Mouse (Mus musculus): Measurements from ENCODE around the gene Ckap2. TPM values are rescaled to one million over a fixed set of nuclear protein-coding genes. Genes with fewer than 3 reads are reported as not detected.

Ckap2 gene
- total and polyA plus RNA-seq, 2 experiments from 2014 or later, result 5.4 to 7.5 TPM

GRCm38 (mm10) chr8:22184884-22185283 lies 735 bp downstream of the Ckap2 start:
- Histone ChIP-seq H3K4me3 (ENCODE audit: low read depth, low read length) (peak overlapping the region; percentile 89), H3K9ac (replicated peaks; ENCODE audit: low read length, poor library complexity, severe bottlenecking) (no peak overlapping the region)
- no peak for TF ChIP-seq CTCF (IDR thresholded peaks at IDR 0.05)

DNA sequence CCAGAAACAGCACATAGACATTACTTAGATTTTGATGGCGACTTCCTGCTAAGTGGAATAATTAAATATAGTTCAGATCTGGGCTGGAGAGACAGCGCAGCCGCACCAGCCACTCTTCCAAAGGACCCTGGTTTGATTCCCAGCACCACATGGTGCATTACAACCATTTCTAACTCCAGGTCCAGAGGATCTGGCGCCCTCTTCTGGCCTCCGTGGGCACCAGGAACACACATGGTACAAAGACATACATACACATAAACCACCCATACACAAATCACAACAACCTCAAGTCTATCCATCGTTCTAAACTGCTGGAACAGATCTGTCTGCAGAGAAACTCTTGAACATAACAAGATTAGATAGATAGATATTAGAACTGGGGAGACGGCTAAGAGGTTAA lies 9.7 kb downstream of the Ckap2 start:
- WGBS, result 98% methylated on average over 7 of the region's 7 CpGs

More at GRCm38 (mm10) chr8:22184884-22185283, 735 bp downstream of the Ckap2 start:
- Histone ChIP-seq H3K9me3 (ENCODE audit: low read length) (no peaks in the 10 kb centered on the region), H3K4me1 (ENCODE audit: insufficient read depth, low read length) (no peaks in the 10 kb centered on the region), H3K4me2 (ENCODE audit: low read depth, low read length, poor library complexity, severe bottlenecking) (peak overlapping the region; percentile 84), H3K27me3 (ENCODE audit: insufficient read depth, low read length) (no peaks in the 10 kb centered on the region), H3K36me3 (ENCODE audit: insufficient read depth, low read length) (no peaks in the 10 kb centered on the region), H3K27ac (ENCODE audit: low read depth, low read length) (no peak overlapping the region)
- ATAC-seq (ENCODE audit: low FRiP score) (peak; percentile 31; the same call in 1 of the 2 replicates), DNase-seq (ENCODE audit: low spot score) (peak; percentile 52)
- 3% methylated on average over 3 of the region's 3 CpGs for WGBS

DNA sequence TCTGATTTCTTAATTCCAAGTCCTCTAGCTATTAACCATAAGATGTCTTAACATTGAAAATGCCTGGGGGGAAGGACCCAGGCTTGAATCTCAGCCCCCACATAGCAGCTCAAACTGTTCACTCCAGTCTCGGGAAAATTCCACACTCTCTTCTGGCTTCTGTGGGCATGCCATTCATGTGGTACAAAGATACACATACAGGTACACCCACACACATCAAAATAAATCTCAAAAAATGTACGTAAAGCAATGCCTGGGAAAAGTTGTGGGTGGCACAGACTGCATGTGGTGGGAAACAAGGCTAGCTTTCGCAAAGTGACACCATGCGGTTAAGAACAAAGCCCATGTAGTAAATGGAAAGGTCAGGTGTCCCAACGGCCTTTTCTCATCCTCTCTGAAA lies 16.5 kb downstream of the Ckap2 start:
- 87% methylated on average over 5 of the region's 5 CpGs for WGBS
- Histone ChIP-seq H3K9ac (replicated peaks; ENCODE audit: low read length, poor library complexity, severe bottlenecking) (no peak overlapping the region), H3K36me3 (ENCODE audit: insufficient read depth, low read length) (no peaks in the 10 kb centered on the region), H3K27ac (ENCODE audit: low read depth, low read length) (no peak overlapping the region), H3K4me3 (ENCODE audit: low read depth, low read length) (no peak overlapping the region), H3K4me1 (ENCODE audit: insufficient read depth, low read length) (no peaks in the 10 kb centered on the region; the same call in 1 of the 2 replicates), H3K27me3 (ENCODE audit: insufficient read depth, low read length) (no peaks in the 10 kb centered on the region), H3K4me2 (ENCODE audit: low read depth, low read length, poor library complexity, severe bottlenecking) (no peak overlapping the region), H3K9me3 (ENCODE audit: low read length) (no peaks in the 10 kb centered on the region)
- TF ChIP-seq CTCF (IDR thresholded peaks at IDR 0.05), result no peak
- DNase-seq (ENCODE audit: low spot score) (no peak), ATAC-seq (ENCODE audit: low FRiP score) (no peak)

More for the DNA sequence above, 9.7 kb downstream of the Ckap2 start:
- Histone ChIP-seq H3K4me1 (ENCODE audit: insufficient read depth, low read length) (no peaks in the 10 kb centered on the region), H3K36me3 (ENCODE audit: insufficient read depth, low read length) (0 out of 2 replicates have a peak, but pooled peaks cover 3% of the 10 kb centered on the region), H3K27me3 (ENCODE audit: insufficient read depth, low read length) (no peaks in the 10 kb centered on the region), H3K9me3 (ENCODE audit: low read length) (no peaks in the 10 kb centered on the region), H3K4me3 (ENCODE audit: low read depth, low read length) (no peak overlapping the region), H3K27ac (ENCODE audit: low read depth, low read length) (no peak overlapping the region), H3K4me2 (ENCODE audit: low read depth, low read length, poor library complexity, severe bottlenecking) (no peak overlapping the region), H3K9ac (replicated peaks; ENCODE audit: low read length, poor library complexity, severe bottlenecking) (no peak overlapping the region)
- no peak for ATAC-seq (ENCODE audit: low FRiP score)
- no peak for DNase-seq (ENCODE audit: low spot score)
- no peak for TF ChIP-seq CTCF (IDR thresholded peaks at IDR 0.05)

- ATAC-seq (ENCODE audit: low FRiP score), result peak; percentile 97
- peak; percentile 96 for DNase-seq (ENCODE audit: low spot score)
- Histone ChIP-seq H3K4me3 (ENCODE audit: low read depth, low read length) (peak within 1 kb of the TSS; percentile 53), H3K4me1 (ENCODE audit: insufficient read depth, low read length) (no peaks in the 10 kb centered on the region; the same call in 1 of the 2 replicates), H3K4me2 (ENCODE audit: low read depth, low read length, poor library complexity, severe bottlenecking) (peak within 1 kb of the TSS; percentile 51), H3K36me3 (ENCODE audit: insufficient read depth, low read length) (no peaks in the 10 kb centered on the region), H3K27me3 (ENCODE audit: insufficient read depth, low read length) (no peaks in the 10 kb centered on the region), H3K9me3 (ENCODE audit: low read length) (no peaks in the 10 kb centered on the region), H3K9ac (replicated peaks; ENCODE audit: low read length, poor library complexity, severe bottlenecking) (peak within 1 kb of the TSS; percentile 57), H3K27ac (ENCODE audit: low read depth, low read length) (peak within 1 kb of the TSS; percentile 73)
- peak; percentile 79 for TF ChIP-seq CTCF (IDR thresholded peaks at IDR 0.05)
- WGBS, result 0% methylated on average over 35 of the region's 43 CpGs
Measured at GRCm38 (mm10) chr8:22166080-22166603, 19.5 kb downstream of the Ckap2 start, which contains the start of gene Nek3. Gene Nek3 (minus strand): TSS chr8:22166435.

GRCm38 (mm10) chr8:22165251-22166079 lies 20.2 kb downstream of the Ckap2 start:
- Histone ChIP-seq H3K36me3 (ENCODE audit: insufficient read depth, low read length) (no peaks in the 10 kb centered on the region), H3K9ac (replicated peaks; ENCODE audit: low read length, poor library complexity, severe bottlenecking) (peak overlapping the region; percentile 57; the same call in 1 of the 2 replicates), H3K4me2 (ENCODE audit: low read depth, low read length, poor library complexity, severe bottlenecking) (peak overlapping the region; percentile 51), H3K4me3 (ENCODE audit: low read depth, low read length) (peak overlapping the region; percentile 53), H3K27ac (ENCODE audit: low read depth, low read length) (peak overlapping the region; percentile 73), H3K9me3 (ENCODE audit: low read length) (no peaks in the 10 kb centered on the region), H3K4me1 (ENCODE audit: insufficient read depth, low read length) (no peaks in the 10 kb centered on the region; the same call in 1 of the 2 replicates), H3K27me3 (ENCODE audit: insufficient read depth, low read length) (no peaks in the 10 kb centered on the region)
- peak; percentile 56; the same call in 1 of the 2 replicates for ATAC-seq (ENCODE audit: low FRiP score)
- TF ChIP-seq CTCF (IDR thresholded peaks at IDR 0.05), result no peak
- DNase-seq (ENCODE audit: low spot score), result no peak
- 54% methylated on average over 10 of the region's 10 CpGs for WGBS

DNA sequence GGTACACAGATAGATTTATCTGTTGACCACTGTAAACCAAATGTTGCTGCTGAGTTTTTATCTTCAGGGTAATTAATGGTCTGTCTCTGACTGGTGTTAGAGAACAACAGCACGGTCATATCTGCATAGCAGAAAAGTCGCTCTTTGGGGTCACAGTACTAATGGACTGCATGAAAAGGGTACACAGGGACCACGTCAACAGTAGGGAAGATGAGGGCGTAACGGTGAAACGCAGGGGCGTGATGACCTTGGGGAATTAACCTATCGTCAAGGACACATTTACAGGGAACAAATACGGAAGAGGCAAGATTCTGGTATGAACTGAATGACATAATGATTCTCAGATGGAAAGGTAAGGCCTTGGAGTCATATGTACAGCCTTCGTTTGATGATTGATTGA lies 21.2 kb downstream of the Ckap2 start:
- H3K9ac ChIP-seq (replicated peaks; ENCODE audit: low read length, poor library complexity, severe bottlenecking), result no peak overlapping the region
- no peak overlapping the region for H3K4me3 ChIP-seq (ENCODE audit: low read depth, low read length)
- no peaks in the 10 kb centered on the region for H3K36me3 ChIP-seq (ENCODE audit: insufficient read depth, low read length)
- H3K9me3 ChIP-seq (ENCODE audit: low read length), result no peaks in the 10 kb centered on the region
- ATAC-seq (ENCODE audit: low FRiP score), result no peak
- TF ChIP-seq CTCF (IDR thresholded peaks at IDR 0.05), result no peak
- no peak overlapping the region for H3K4me2 ChIP-seq (ENCODE audit: low read depth, low read length, poor library complexity, severe bottlenecking)
- no peak for DNase-seq (ENCODE audit: low spot score)
- no peak overlapping the region for H3K27ac ChIP-seq (ENCODE audit: low read depth, low read length)
- WGBS, result 95% methylated on average over 10 of the region's 10 CpGs
- H3K4me1 ChIP-seq (ENCODE audit: insufficient read depth, low read length), result no peaks in the 10 kb centered on the region; the same call in 1 of the 2 replicates
- H3K27me3 ChIP-seq (ENCODE audit: insufficient read depth, low read length), result no peaks in the 10 kb centered on the region
